Mouse (Mus musculus): ENCODE results near the gene Slc39a5. TPM values are rescaled to one million over a fixed set of nuclear protein-coding genes. Genes with fewer than 3 reads are reported as not detected.

The Slc39a5 gene
- polyA plus RNA-seq, 1 experiment = 15.2 TPM

DNA sequence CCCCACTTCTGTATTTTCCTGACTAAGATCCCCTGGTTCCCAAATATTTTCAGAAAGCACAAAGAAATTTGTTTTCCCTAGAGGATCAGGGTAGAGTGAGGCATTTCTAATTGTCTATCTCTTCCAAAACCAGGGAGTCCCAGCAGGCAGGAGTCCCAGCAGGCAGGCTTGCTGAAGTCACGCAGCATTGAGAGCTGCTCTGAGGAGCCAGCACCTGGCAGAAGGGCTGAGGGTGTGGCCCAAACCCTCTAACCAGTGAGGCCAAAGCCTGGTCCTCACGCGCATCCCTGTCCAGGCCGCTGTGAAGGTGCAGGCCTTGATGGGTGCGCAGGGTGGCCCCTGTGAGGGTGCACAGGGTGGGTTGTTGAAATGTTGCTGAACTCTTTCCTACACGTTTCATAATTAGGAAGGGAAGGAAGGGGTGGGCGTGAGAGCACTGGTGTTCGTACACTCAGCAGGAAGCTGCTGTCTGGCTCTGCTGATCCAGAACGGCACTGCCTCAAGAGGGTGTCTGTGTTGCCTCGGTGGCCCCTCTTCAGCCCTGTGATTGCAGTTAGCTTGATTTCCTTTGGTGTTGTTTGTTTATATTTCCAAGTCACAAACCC lies 37.7 kb upstream of the Slc39a5 start:
- Histone ChIP-seq H3K4me1 (ENCODE audit: control insufficient read depth, insufficient read depth, insufficient read length) (peaks cover 46% of the 10 kb centered on the region), H3K36me3 (ENCODE audit: control insufficient read depth, insufficient read depth, low read length) (peaks cover 14% of the 10 kb centered on the region), H3K27ac (ENCODE audit: insufficient read depth, low read length) (peak overlapping the region; percentile 99), H3K4me3 (ENCODE audit: extremely low read depth, insufficient read depth, insufficient read length) (no peak overlapping the region), H3K27me3 (ENCODE audit: control insufficient read depth, insufficient read depth, low read length) (no peaks in the 10 kb centered on the region)
- peak; percentile 76 to 81 for DNase-seq (ENCODE audit: low read depth in 1 of 2, low spot score in 2 of 2)
- TF ChIP-seq POLR2A (IDR thresholded peaks at IDR 0.05; ENCODE audit: low read depth, low read length) (no peak), CTCF (IDR thresholded peaks at IDR 0.05; ENCODE audit: extremely low read depth, insufficient read depth, insufficient read length, insufficient replicate concordance) (no peak)
- 26% methylated on average over 10 of the region's 10 CpGs for WGBS

DNA sequence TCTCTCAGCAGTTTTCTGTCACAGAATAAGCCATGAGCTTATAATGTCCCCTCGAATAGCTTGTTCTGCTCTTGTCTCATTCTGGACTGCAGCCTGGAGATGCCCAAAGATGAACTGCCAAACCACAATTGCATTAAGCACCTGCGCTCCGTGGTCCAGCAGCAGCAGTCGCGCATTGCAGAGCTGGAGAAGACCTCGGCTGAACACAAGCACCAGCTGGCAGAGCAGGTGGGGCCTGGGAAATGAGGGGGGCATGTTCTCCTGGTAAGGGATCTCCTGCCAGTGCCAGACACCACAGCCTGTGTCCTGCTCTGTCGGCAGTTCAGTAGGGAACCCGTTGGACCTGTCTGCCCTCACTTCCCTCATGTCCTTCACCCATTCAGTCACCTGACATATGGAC lies 35.3 kb upstream of the Slc39a5 start:
- peaks cover 50% of the 10 kb centered on the region for H3K4me1 ChIP-seq (ENCODE audit: control insufficient read depth, insufficient read depth, insufficient read length)
- TF ChIP-seq POLR2A (IDR thresholded peaks at IDR 0.05; ENCODE audit: low read depth, low read length) (no peak), CTCF (IDR thresholded peaks at IDR 0.05; ENCODE audit: extremely low read depth, insufficient read depth, insufficient read length, insufficient replicate concordance) (no peak)
- H3K27me3 ChIP-seq (ENCODE audit: control insufficient read depth, insufficient read depth, low read length) = no peaks in the 10 kb centered on the region
- no peak for DNase-seq (ENCODE audit: low read depth in 1 of 2, low spot score in 2 of 2)
- peaks cover 14% of the 10 kb centered on the region for H3K36me3 ChIP-seq (ENCODE audit: control insufficient read depth, insufficient read depth, low read length)
- 38% methylated on average over 8 of the region's 8 CpGs for WGBS
- H3K4me3 ChIP-seq (ENCODE audit: extremely low read depth, insufficient read depth, insufficient read length) = no peak overlapping the region
- peak overlapping the region; percentile 63 for H3K27ac ChIP-seq (ENCODE audit: insufficient read depth, low read length)

DNA sequence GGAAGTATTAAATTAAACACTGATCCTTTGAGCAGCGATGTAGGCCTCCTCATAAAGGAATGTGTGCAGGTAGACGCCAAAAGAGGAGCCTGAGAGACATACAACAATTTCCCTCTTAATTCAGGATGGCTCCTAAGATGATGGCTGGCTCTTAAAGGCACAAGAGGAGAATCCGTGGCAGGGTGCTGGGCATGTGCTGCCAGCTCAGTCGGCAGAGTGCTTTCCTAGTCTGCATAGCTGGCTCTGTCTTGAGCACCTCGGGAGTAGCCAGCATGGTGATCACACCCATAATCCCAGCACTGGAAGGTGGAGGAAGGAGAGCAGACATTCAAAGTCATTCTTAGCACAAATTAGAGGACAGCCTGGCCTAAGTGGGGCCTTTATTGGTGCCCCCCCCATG lies 34.8 kb upstream of the Slc39a5 start:
- 72% methylated on average over 5 of the region's 5 CpGs for WGBS
- Histone ChIP-seq H3K27ac (ENCODE audit: insufficient read depth, low read length) (peak overlapping the region; percentile 94), H3K27me3 (ENCODE audit: control insufficient read depth, insufficient read depth, low read length) (no peaks in the 10 kb centered on the region), H3K36me3 (ENCODE audit: control insufficient read depth, insufficient read depth, low read length) (peaks cover 14% of the 10 kb centered on the region), H3K4me3 (ENCODE audit: extremely low read depth, insufficient read depth, insufficient read length) (no peak overlapping the region), H3K4me1 (ENCODE audit: control insufficient read depth, insufficient read depth, insufficient read length) (peaks cover 50% of the 10 kb centered on the region)
- TF ChIP-seq POLR2A (IDR thresholded peaks at IDR 0.05; ENCODE audit: low read depth, low read length) = no peak
- no peak for TF ChIP-seq CTCF (IDR thresholded peaks at IDR 0.05; ENCODE audit: extremely low read depth, insufficient read depth, insufficient read length, insufficient replicate concordance)
- no peak for DNase-seq (ENCODE audit: low read depth in 1 of 2, low spot score in 2 of 2)

GRCm38 (mm10) chr10:128435186-128435823 lies 34.3 kb upstream of the Slc39a5 start:
- 49% methylated on average over 17 of the region's 17 CpGs for WGBS
- no peak overlapping the region for H3K4me3 ChIP-seq (ENCODE audit: extremely low read depth, insufficient read depth, insufficient read length)
- peaks cover 18% of the 10 kb centered on the region for H3K36me3 ChIP-seq (ENCODE audit: control insufficient read depth, insufficient read depth, low read length)
- H3K27me3 ChIP-seq (ENCODE audit: control insufficient read depth, insufficient read depth, low read length) = no peaks in the 10 kb centered on the region
- TF ChIP-seq POLR2A (IDR thresholded peaks at IDR 0.05; ENCODE audit: low read depth, low read length) (no peak; the same call in 1 of the 2 replicates), CTCF (IDR thresholded peaks at IDR 0.05; ENCODE audit: extremely low read depth, insufficient read depth, insufficient read length, insufficient replicate concordance) (no peak)
- peak in 1 of 2 experiments; percentile 43 for DNase-seq (ENCODE audit: low read depth in 1 of 2, low spot score in 2 of 2)
- peak overlapping the region; percentile 94 for H3K27ac ChIP-seq (ENCODE audit: insufficient read depth, low read length)
- peaks cover 50% of the 10 kb centered on the region for H3K4me1 ChIP-seq (ENCODE audit: control insufficient read depth, insufficient read depth, insufficient read length)

- H3K4me3 ChIP-seq (ENCODE audit: extremely low read depth, insufficient read depth, insufficient read length) = peak overlapping the region; percentile 2; the same call in 1 of the 2 replicates
- peaks cover 23% of the 10 kb centered on the region for H3K36me3 ChIP-seq (ENCODE audit: control insufficient read depth, insufficient read depth, low read length)
- 18% methylated on average over 10 of the region's 10 CpGs for WGBS
- peaks cover 47% of the 10 kb centered on the region for H3K4me1 ChIP-seq (ENCODE audit: control insufficient read depth, insufficient read depth, insufficient read length)
- H3K27me3 ChIP-seq (ENCODE audit: control insufficient read depth, insufficient read depth, low read length) = no peaks in the 10 kb centered on the region
- DNase-seq (ENCODE audit: low read depth in 1 of 2, low spot score in 2 of 2) = peak in 1 of 2 experiments; percentile 60
- no peak for TF ChIP-seq CTCF (IDR thresholded peaks at IDR 0.05; ENCODE audit: extremely low read depth, insufficient read depth, insufficient read length, insufficient replicate concordance)
- TF ChIP-seq POLR2A (IDR thresholded peaks at IDR 0.05; ENCODE audit: low read depth, low read length) = no peak; the same call in 1 of the 2 replicates
- peak overlapping the region; percentile 94 for H3K27ac ChIP-seq (ENCODE audit: insufficient read depth, low read length)
Observed at GRCm38 (mm10) chr10:128434681-128435080, 33.7 kb upstream of the Slc39a5 start.

GRCm38 (mm10) chr10:128433417-128433816 lies 32.4 kb upstream of the Slc39a5 start:
- H3K27ac ChIP-seq (ENCODE audit: insufficient read depth, low read length) = peak overlapping the region; percentile 54
- H3K4me3 ChIP-seq (ENCODE audit: extremely low read depth, insufficient read depth, insufficient read length) = no peak overlapping the region
- 70% methylated on average over 2 of the region's 2 CpGs for WGBS
- H3K27me3 ChIP-seq (ENCODE audit: control insufficient read depth, insufficient read depth, low read length) = no peaks in the 10 kb centered on the region
- DNase-seq (ENCODE audit: low read depth in 1 of 2, low spot score in 2 of 2) = no peak
- TF ChIP-seq POLR2A (IDR thresholded peaks at IDR 0.05; ENCODE audit: low read depth, low read length) (no peak), CTCF (IDR thresholded peaks at IDR 0.05; ENCODE audit: extremely low read depth, insufficient read depth, insufficient read length, insufficient replicate concordance) (no peak)
- peaks cover 38% of the 10 kb centered on the region for H3K4me1 ChIP-seq (ENCODE audit: control insufficient read depth, insufficient read depth, insufficient read length)
- peaks cover 33% of the 10 kb centered on the region for H3K36me3 ChIP-seq (ENCODE audit: control insufficient read depth, insufficient read depth, low read length)

GRCm38 (mm10) chr10:128429454-128429853 lies 28.4 kb upstream of the Slc39a5 start:
- Histone ChIP-seq H3K4me1 (ENCODE audit: control insufficient read depth, insufficient read depth, insufficient read length) (peaks cover 15% of the 10 kb centered on the region), H3K27me3 (ENCODE audit: control insufficient read depth, insufficient read depth, low read length) (no peaks in the 10 kb centered on the region), H3K27ac (ENCODE audit: insufficient read depth, low read length) (no peak overlapping the region), H3K36me3 (ENCODE audit: control insufficient read depth, insufficient read depth, low read length) (peaks cover 22% of the 10 kb centered on the region), H3K4me3 (ENCODE audit: extremely low read depth, insufficient read depth, insufficient read length) (no peak overlapping the region)
- DNase-seq (ENCODE audit: low read depth in 1 of 2, low spot score in 2 of 2) = no peak
- WGBS = 94% methylated on average over 4 of the region's 4 CpGs
- TF ChIP-seq POLR2A (IDR thresholded peaks at IDR 0.05; ENCODE audit: low read depth, low read length) (no peak), CTCF (IDR thresholded peaks at IDR 0.05; ENCODE audit: extremely low read depth, insufficient read depth, insufficient read length, insufficient replicate concordance) (no peak)

All from spleen, adult 2 months (tissue).